Mouse (Mus musculus) forebrain, postnatal 0 days (tissue): ENCODE data around the gene Gm30737. TPM values are rescaled to one million over a fixed set of nuclear protein-coding genes. Genes with fewer than 3 reads are reported as not detected.
"Not testable (repeated sequence)": the region's sequence is repeated elsewhere in the genome, so short reads cannot be mapped to it uniquely, and the experiment has no call there.

Experiments used
- ATAC-seq: fragments of 200-750 bp; cut with Nextera tagmentation; 2 replicates; pipeline ENCODE4 v1.8.0; 2017; ENCODE audit warnings: mild to moderate bottlenecking, moderate library complexity
- DNase-seq: peaks from one replicate; pipeline ENCODE4 v3.0.0-alpha.2; 2015
- H3K27ac ChIP-seq: fragments of 300-500 bp; sonication (generic); 2 replicates; pipeline ENCODE4 v1.5.1; 2014; ENCODE audit warnings: low read depth, mild to moderate bottlenecking, antibody characterized with exemption, low read length, moderate library complexity, mixed read lengths
- H3K27me3 ChIP-seq: fragments of 300-500 bp; sonication (generic); 2 replicates; pipeline ENCODE4 v1.6.1; 2014; ENCODE audit warnings: mild to moderate bottlenecking, low read length, mixed read lengths; ENCODE audit not compliant: insufficient read depth
- H3K36me3 ChIP-seq: fragments of 300-500 bp; sonication (generic); 2 replicates; pipeline ENCODE4 v1.6.1; 2014; ENCODE audit warnings: mild to moderate bottlenecking, moderate library complexity; ENCODE audit not compliant: insufficient read depth
- H3K4me1 ChIP-seq: fragments of 300-500 bp; sonication (generic); 2 replicates; pipeline ENCODE4 v1.6.1; 2014; ENCODE audit warnings: antibody characterized with exemption; ENCODE audit not compliant: insufficient read depth
- H3K4me2 ChIP-seq: fragments of 300-500 bp; sonication (generic); 2 replicates; pipeline ENCODE4 v1.6.1; 2014; ENCODE audit warnings: low read depth, mild to moderate bottlenecking, moderate library complexity
- H3K4me3 ChIP-seq: fragments of 300-500 bp; sonication (generic); 2 replicates; pipeline ENCODE4 v1.5.1; 2014; ENCODE audit warnings: low read depth, low read length, mixed read lengths
- H3K9ac ChIP-seq: fragments of 300-500 bp; sonication (generic); 2 replicates; pipeline ENCODE4 v1.6.1; 2014; ENCODE audit warnings: mild to moderate bottlenecking
- H3K9me3 ChIP-seq: fragments of 300-500 bp; sonication (generic); 2 replicates; pipeline ENCODE4 v1.6.1; 2016; ENCODE audit warnings: low read length
- WGBS: fragments of 180-500 bp; shearing (Covaris S2); extraction: QIAGEN DNeasy Blood & Tissue Kit; methylation state at CpG from one replicate; pipeline ENCODE4 v1.1.7; 2014; 5-methylcytosine and 5-hydroxymethylcytosine counted together
- polyA plus RNA-seq: library from polyadenylated mRNA; unstranded; fragments of >200 nt; fragmentation: Nextera tagmentation; extraction: Ambion mirVana; gene quantifications from 2 replicates; pipeline ENCODE4 v1.2.1, GENCODE M21; 2015
- total RNA-seq: library from RNA; depleted of rRNA; stranded (reverse); fragments of >200 nt; gene quantifications from 2 replicates; pipeline ENCODE4 v1.2.3, GENCODE M21; 2014; rRNA removed

Gene Gm30737
- not detected in 2 replicates for total RNA-seq
- polyA plus RNA-seq = not detected in 2 replicates

- DNase-seq, H3K27ac ChIP-seq: not testable (repeated sequence)
Measured at GRCm38 (mm10) chrY:14400410-14400809, at the start of gene Gm30737. Gene Gm30737, plus strand, starts transcription at chrY:14400710.

More at GRCm38 (mm10) chrY:14400410-14400809, at the start of gene Gm30737:
- not testable (repeated sequence) for H3K4me1 ChIP-seq, H3K4me2 ChIP-seq, H3K36me3 ChIP-seq, H3K4me3 ChIP-seq, H3K9me3 ChIP-seq, ATAC-seq, H3K9ac ChIP-seq, H3K27me3 ChIP-seq
- WGBS = no CpG with 5 or more reads among the region's 7 CpGs
